Mouse (Mus musculus) heart, postnatal 4 days (tissue): ENCODE measurements around the gene Akap3. TPM values are rescaled to one million over a fixed set of nuclear protein-coding genes. Genes with fewer than 3 reads are reported as not detected.
A peak's percentile ranks its signal among the peaks of the same experiment; 100 is the strongest.

Experiments
- DNase-seq: peaks from one replicate; pipeline ENCODE4 v3.0.0; 2021
- total RNA-seq, 2 experiments: library from RNA; stranded (reverse); gene quantifications; 2 replicates each; pipeline ENCODE4 v1.2.3; 2021

Akap3 gene
- total RNA-seq: not detected

DNA sequence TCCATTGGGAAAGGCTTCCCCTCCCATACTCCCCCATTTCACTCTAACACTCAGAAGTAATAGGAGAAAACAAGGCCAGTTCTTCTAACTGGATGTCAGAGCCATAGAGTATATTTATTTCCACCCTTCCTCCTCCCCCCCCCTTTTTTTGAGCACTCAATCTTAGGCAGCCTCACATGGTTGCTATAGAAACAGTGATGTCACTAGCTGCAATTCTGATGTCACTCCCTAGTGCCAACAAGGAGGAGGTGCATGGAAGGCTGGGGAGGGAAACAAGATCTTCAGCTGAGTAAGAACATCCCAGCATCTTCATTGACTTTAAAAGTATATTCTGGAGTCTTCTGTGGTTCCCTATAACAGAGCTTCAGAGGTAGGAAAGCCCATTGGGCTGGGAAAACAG, at the start of gene Akap3:
Gene Akap3 (plus strand): TSS at position 218 of the 400 bp plus-strand sequence.
- no peak for DNase-seq

DNA sequence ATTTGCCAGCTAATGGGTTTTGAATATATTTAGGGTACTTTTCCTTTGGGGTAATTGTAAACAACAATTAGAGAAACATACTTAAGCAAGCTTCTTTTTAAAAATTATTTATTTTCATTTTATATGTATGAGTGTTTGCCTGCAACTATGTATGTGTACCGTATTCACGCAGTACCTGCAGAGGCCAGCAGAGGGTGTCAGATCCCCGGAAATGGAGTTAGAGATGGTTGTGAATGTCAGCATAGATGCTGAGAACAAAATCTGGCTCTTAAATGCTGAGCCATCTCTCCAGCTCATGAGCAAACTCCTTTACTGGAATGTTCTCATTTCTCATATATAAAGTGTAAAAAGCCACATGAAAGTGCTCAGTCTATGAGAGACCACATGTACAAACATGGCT, 46.1 kb upstream of the Akap3 start:
- no peak for DNase-seq

DNA sequence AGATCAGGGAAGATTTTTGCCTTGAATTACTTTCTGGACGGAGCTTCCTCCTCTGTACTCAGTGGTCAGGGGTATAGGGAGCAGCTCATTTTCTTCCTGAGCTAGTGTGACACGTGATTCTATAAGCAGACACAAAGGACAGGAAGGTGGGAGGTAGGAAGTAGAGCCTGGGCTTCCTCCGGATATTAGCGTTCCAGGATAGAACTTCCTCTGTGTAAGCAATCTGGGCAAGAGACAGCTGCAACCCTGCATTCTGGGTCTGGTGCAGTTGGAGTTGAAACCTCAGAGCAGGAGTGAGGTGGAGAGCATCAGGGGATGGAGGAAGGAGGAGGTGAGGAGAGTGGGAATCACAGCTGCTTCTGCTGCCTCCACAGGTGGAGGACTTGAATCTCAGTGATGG, 44.8 kb upstream of the Akap3 start:
- peak; percentile 20 for DNase-seq

DNA sequence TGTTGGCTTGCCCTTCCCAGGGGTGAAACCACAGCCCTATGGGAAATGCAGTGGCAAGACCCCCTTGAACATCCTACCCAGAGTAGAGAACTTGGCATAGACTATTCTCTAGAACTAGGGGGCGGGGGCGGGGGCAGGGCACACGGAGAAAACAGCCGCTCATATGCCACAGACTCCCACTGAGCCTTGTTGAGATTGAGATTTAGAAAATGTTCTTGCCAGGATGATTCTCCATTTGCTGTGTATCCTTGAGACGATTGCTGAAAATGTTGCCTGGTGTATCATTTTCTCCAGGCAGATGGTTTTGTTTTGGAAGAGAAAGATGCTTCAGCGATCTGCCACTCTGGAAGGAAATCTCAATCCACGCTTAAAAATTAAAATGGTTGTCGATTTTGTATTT, 44.3 kb upstream of the Akap3 start:
- DNase-seq: no peak

DNA sequence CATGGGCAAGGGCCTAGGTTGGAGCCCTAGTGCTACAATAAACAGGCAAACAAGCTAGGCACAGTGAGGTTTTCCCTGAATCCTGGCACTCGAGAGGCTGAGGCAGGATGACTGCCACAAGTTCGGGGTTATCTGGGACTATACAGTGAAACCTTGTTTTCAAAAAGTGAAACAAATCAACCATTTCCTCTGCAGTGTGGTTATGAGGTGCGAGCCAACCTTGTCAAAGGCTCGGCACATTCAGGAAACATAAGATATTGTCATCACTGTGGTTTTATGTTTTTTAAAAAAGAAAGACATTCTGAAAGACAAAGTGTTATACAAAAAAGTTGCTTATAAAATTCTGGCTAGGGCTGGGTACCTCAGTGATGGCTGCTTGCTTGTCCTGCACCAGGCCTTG, 41.4 kb upstream of the Akap3 start:
- no peak for DNase-seq

DNA sequence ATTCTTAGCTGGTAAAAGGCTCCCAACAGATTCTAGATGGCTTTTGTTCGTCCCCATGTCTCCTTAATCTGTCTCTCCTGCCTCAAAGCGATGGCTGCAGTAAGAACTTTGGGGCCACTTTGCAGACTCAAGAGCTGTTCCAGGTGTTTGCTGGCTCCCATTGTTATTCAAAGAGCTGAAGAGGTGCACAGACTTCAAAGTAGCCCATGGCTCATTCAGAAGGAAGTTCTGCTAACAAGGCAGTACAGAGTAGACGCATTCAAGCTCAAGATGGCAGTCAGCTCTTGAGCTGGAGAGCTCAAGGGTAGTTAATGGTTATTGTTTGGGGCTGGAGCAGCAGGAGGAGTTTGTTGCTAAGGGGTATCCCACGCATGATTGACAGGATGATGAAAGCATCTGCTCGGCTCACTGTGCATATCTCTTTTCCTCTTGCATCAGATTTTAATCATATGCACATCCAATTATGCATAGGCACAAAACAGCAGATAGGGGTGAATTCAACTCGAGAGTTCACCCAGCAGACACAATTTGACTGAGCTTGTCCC, 37.6 kb upstream of the Akap3 start:
- DNase-seq: no peak

DNA sequence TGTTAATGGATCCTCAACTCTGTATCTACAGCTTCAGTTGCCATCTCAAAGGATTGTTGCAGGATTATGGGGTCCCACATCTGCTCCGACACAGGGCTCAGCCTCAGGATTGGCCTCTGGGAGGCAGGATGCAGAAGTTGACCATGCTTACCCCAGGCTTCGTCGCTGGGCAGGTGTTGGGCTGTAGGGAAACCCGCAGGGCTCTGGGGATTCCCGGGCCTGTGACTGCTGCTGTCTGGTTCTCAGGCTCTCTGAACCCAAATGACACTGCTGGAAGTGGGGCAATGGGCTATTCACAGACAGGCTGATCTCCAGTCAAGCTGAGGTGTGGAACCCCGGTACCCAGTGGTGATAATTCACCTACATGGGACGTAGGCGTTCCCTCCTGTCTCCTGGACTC, 36.6 kb upstream of the Akap3 start:
- no peak for DNase-seq

DNA sequence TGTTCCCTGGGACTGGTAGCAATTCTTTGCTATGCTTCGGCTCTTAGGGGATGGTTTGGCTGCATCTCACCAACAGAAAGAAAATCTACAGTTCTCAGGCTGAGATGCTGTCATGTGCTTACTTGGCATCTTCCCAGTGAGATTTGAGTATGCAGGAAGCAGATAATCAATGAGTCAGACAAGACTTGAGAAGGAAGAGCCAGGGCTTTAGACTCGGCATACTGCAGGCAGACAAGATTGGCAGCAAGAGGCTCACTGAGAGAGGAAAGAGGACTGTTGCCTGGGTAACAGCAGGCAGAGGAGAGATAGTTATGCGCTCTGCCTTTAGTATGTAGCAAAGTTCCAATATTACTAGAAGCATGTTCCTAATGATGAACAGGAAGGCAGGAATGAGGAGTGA, 29.8 kb upstream of the Akap3 start:
- DNase-seq: no peak

DNA sequence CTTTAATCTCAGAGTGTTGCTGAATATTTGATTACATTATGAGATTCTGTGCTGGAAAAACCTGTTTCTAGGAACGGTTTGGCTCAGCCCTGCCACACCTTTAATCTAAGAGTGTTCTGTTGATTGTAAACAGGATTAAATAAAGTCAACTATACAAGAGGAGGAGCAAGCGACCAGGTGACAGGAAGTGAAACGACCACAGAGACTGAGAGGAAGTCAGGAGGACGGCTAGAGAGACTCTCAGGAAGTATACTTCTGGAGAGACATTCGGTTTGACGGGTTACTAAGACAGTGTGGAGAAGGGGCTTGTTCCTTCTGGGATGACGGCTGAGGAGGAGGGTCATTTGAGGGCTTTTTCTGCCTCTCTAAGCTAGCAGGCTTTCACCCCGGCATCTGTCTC, 16.3 kb upstream of the Akap3 start:
- no peak for DNase-seq

DNA sequence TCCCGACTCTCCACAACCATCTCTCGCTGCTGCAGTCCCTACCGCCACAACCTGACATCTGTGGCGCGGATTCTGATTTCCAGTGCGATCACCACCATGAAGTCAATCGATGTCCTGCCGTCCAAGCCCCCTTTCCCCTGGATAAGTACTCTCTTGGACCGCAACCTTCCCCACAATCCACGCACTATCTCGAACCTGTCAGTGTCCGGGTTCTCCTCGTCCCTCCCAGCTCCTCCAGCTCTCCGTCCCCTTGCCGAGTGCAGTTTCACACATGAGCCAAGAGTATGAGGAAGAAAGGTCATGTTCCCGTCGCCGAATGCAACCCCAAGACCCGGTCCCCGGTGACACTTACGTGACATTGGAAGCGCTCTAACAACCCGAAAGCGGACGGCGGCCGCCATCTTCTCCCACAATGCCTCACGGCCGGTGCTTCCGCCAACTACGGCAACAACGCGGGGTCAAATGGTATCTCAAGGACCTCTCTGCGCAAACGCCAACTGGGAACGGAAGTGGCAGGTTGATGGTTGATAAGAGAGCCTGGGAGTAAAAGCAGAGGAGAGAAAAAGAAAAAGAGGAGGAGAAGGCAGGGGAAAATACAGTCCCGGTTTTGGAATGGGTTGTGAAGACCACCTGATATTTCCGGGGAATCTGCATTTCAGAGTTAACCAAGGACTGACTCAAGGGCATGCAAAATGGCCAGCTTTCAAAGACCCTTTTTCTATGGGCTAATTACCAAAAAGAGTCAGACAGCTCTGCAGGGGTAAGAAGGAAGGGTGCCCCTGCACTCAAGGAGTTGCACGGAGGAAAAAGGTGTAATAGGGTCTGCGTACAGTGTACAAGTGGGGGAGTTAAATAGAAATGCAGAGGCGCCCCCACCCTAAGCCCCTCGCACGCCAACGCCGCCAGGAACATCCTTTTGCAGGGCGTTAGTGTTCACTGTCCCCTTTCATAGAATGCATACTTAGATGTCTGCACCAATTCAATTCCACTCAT, 3.9 kb upstream of the Akap3 start, which contains the start of gene Ndufa9:
Gene Ndufa9 (minus strand): TSS at position 425 of the 993 bp plus-strand sequence.
- peak; percentile 96 for DNase-seq

DNA sequence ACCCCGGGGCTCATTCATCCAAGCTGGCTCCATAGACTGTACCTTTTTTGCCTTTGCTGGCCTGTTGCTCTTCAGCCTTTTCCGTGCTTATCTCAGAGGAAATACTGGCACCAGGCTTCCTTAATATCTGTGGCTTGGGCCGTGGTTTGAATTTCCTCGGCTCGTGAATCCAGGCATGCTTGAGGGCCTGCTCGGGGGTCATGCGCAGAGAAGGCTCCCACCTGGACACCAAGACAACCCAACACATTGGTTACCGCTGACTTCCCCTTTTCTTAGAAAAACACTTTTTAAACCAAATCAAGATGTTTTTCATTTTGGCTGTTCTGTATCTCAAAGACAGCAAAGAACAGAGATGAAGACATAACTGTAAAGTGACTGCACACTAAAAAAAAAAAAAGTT, 24.2 kb downstream of the Akap3 start:
- DNase-seq: no peak

DNA sequence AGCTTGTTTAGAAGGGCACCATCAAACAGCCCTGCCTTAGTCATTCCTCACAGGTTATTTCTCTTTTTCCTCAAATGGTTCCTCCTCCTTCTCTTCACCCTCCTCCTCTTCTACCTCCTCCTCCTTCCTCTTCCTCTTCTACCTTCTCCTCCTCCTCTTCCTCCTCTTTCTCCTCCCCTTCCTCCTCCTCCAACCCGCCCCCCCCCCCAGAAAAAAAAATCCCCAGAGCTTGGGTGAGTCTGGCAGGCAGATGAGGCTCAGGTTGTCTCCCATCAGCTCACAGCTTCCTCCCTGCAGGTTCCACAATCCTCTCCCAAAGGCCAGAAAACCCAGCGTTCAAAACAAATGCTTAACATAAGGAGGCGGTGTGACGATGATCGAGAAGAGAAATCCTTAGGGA, 54.5 kb downstream of the Akap3 start:
- no peak for DNase-seq

DNA sequence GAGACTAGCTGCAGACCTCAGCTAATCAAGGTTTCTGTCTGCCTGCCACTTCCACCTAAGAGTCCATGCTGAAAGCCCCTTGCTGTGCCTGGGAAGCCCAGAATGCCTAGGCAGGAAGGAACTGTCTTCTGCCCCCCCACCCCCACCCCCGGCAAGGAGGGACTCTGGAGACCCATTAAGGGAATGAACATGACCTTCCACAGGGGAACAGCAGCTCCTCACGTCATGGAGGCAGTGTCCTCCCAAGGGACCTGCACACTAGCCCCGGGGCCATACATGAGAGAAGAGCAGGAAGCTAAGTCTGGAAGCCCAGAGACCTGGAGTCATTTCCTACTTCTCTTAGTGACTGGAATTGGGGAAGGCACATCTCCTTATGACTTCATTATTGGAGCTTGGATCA, 55.0 kb downstream of the Akap3 start:
- DNase-seq: no peak

DNA sequence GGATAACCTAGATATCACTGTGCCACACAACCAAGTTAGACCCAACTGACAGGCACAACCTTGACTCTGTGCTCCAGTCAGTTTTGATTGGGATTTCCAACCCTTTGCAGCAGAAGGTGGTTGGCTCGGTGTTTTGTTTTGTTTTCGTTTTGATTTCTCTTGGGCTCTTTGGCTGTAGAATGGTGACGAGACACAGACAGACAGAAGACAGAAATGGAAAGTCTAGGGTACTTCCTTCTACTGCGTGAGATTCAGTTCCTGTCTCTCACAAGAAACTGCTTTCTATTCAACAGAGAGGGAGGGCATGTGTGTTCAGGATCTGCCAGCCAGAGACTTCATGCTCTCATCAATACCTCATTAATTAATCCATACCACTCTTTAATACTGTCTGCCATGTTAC, 57.8 kb downstream of the Akap3 start:
- no peak for DNase-seq

DNA sequence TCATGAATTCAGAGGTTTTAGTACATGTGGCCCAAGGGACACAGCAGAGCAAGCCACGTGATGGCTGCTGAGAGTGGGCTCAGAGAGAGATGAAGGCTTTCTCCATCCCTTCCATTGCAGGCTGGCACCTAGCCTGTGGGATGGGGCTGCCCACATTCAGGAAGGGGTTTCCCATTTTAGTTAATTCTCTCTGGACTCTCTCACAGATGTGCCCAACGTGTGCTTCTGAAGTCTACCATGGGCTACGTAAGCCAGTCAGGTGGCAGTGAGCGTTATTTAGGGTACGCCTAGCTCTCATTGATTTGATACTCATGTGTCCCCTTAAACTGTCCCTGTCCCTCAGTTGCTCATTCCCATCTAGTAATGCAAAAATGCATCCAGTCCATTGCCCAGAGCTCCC, 62.0 kb downstream of the Akap3 start:
- no peak for DNase-seq

DNA sequence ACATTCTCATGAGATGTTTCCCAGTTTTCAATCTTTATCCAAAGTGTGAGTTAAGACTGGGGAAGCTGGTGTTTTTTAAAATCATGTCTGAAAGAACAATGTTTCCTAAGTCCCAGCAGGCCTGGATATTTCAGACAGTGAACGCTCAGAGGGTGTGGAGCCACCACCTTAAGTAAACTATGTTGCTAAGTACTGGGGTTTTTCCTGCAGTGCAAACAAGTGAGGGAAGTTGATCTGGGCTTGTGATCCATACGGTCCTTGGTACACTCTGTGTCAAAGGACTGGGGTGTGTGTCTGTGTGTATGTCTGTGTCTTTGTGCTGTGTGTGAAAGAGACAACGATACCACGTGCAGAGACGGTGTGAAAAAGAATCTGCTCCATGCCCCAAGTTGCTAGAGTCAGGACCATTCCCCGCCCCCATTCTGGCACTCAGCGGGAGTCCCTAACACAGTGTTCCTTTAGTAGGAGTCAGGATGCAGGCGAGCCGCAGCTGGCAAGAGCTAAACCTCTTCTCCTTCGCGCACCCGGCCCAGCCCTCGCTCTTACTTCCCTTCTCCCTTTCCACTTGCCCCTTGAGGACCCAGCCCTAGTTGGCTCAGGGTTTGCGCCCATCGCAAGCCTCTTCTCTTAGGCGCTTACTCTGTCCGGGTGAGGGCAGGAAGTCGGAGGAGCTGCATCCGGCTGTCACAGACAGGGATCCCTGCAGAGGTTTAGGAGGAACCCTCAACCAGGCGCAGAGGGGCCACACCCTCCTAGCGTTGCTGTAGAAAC, 68.4 kb downstream of the Akap3 start, which contains the start of gene Dyrk4:
Gene Dyrk4 (minus strand): TSS at position 729 of the 771 bp plus-strand sequence.
- peak; percentile 35 for DNase-seq

Other genes starting within 250 kb of the Akap3 start
- under 1 TPM; 0.29 to 0.59 TPM for gene Kcna1, start 206.7 kb upstream of the Akap3 start, total RNA-seq
- 1 to 10 TPM; 2.0 to 2.1 TPM for gene Kcna6, start 112.4 kb upstream of the Akap3 start, total RNA-seq
- 100 to 1,000 TPM; 459 to 475 TPM for gene Ndufa9, start 4.0 kb upstream of the Akap3 start, total RNA-seq
- gene Dyrk4, start 68.7 kb downstream of the Akap3 start, total RNA-seq: not detected
- gene Rad51ap1, start 86.5 kb downstream of the Akap3 start, total RNA-seq: 10 to 100 TPM; 16.0 to 17.2 TPM
- 10 to 100 TPM in 1 of 2 experiments, 1 to 10 TPM in 1; 9.4 to 11.6 TPM for gene D6Wsu163e, start 86.9 kb downstream of the Akap3 start, total RNA-seq
- gene Fgf6, start 162.5 kb downstream of the Akap3 start, total RNA-seq: under 1 TPM; 0.14 to 0.23 TPM
- under 1 TPM in 1 of 2 experiments, not detected in 1; 0.14 TPM for gene Fgf23, start 219.8 kb downstream of the Akap3 start, total RNA-seq